Mouse (Mus musculus): ENCODE measurements around the gene Slit3. TPM values are rescaled to one million over a fixed set of nuclear protein-coding genes. Genes with fewer than 3 reads are reported as not detected.

Gene Slit3
- polyA plus RNA-seq, 1 experiment from 2014 or later, result 20.4 TPM

- H3K27me3 ChIP-seq (ENCODE audit: control insufficient read depth, insufficient read depth, low read length), result no peaks in the 10 kb centered on the region
- no peaks in the 10 kb centered on the region; the same call in 1 of the 2 replicates for H3K36me3 ChIP-seq (ENCODE audit: control insufficient read depth, insufficient read depth, low read length)
- no peak overlapping the region for H3K4me3 ChIP-seq (ENCODE audit: low read length)
- H3K4me2 ChIP-seq (replicated peaks; ENCODE audit: low read depth, low read length), result no peak overlapping the region
- no peak overlapping the region for H3K9ac ChIP-seq (ENCODE audit: low read depth, low read length)
- H3K27ac ChIP-seq (ENCODE audit: low read depth, low read length), result no peak overlapping the region
- ATAC-seq (ENCODE audit: low FRiP score, low TSS enrichment), result no peak
- no peaks in the 10 kb centered on the region for H3K4me1 ChIP-seq (ENCODE audit: control insufficient read depth, insufficient read depth, low read length)
- 92% methylated on average over 10 of the region's 10 CpGs for WGBS
- H3K9me3 ChIP-seq (ENCODE audit: control insufficient read depth, low read length), result no peaks in the 10 kb centered on the region
These were observed 457.8 kb downstream of the Slit3 start for GRCm38 (mm10) chr11:35578796-35579195.

- H3K36me3 ChIP-seq (ENCODE audit: control insufficient read depth, insufficient read depth, low read length), result no peaks in the 10 kb centered on the region; the same call in 1 of the 2 replicates
- 87% methylated on average over 5 of the region's 5 CpGs for WGBS
- H3K4me1 ChIP-seq (ENCODE audit: control insufficient read depth, insufficient read depth, low read length), result no peaks in the 10 kb centered on the region
- H3K4me3 ChIP-seq (ENCODE audit: low read length), result no peak overlapping the region
- H3K27me3 ChIP-seq (ENCODE audit: control insufficient read depth, insufficient read depth, low read length), result no peaks in the 10 kb centered on the region
- no peaks in the 10 kb centered on the region for H3K9me3 ChIP-seq (ENCODE audit: control insufficient read depth, low read length)
- no peak overlapping the region for H3K9ac ChIP-seq (ENCODE audit: low read depth, low read length)
- no peak for ATAC-seq (ENCODE audit: low FRiP score, low TSS enrichment)
- no peak overlapping the region for H3K27ac ChIP-seq (ENCODE audit: low read depth, low read length)
- no peak overlapping the region for H3K4me2 ChIP-seq (replicated peaks; ENCODE audit: low read depth, low read length)
These were observed 461.6 kb downstream of the Slit3 start for GRCm38 (mm10) chr11:35582591-35582990.

- Histone ChIP-seq H3K9ac (ENCODE audit: low read depth, low read length) (no peak overlapping the region), H3K4me2 (replicated peaks; ENCODE audit: low read depth, low read length) (no peak overlapping the region), H3K9me3 (ENCODE audit: control insufficient read depth, low read length) (no peaks in the 10 kb centered on the region), H3K4me1 (ENCODE audit: control insufficient read depth, insufficient read depth, low read length) (no peaks in the 10 kb centered on the region), H3K4me3 (ENCODE audit: low read length) (no peak overlapping the region), H3K27ac (ENCODE audit: low read depth, low read length) (no peak overlapping the region), H3K27me3 (ENCODE audit: control insufficient read depth, insufficient read depth, low read length) (no peaks in the 10 kb centered on the region), H3K36me3 (ENCODE audit: control insufficient read depth, insufficient read depth, low read length) (no peaks in the 10 kb centered on the region; the same call in 1 of the 2 replicates)
- WGBS, result 95% methylated on average over 7 of the region's 7 CpGs
- no peak for ATAC-seq (ENCODE audit: low FRiP score, low TSS enrichment)
These were observed 462.6 kb downstream of the Slit3 start for GRCm38 (mm10) chr11:35583633-35584032.

GRCm38 (mm10) chr11:35587174-35587959, 466.3 kb downstream of the Slit3 start:
- H3K4me2 ChIP-seq (replicated peaks; ENCODE audit: low read depth, low read length), result no peak overlapping the region
- ATAC-seq (ENCODE audit: low FRiP score, low TSS enrichment), result no peak
- H3K9me3 ChIP-seq (ENCODE audit: control insufficient read depth, low read length), result no peaks in the 10 kb centered on the region
- no peaks in the 10 kb centered on the region for H3K4me1 ChIP-seq (ENCODE audit: control insufficient read depth, insufficient read depth, low read length)
- no peaks in the 10 kb centered on the region; the same call in 1 of the 2 replicates for H3K36me3 ChIP-seq (ENCODE audit: control insufficient read depth, insufficient read depth, low read length)
- H3K27ac ChIP-seq (ENCODE audit: low read depth, low read length), result no peak overlapping the region
- no peak overlapping the region for H3K9ac ChIP-seq (ENCODE audit: low read depth, low read length)
- no peak overlapping the region for H3K4me3 ChIP-seq (ENCODE audit: low read length)
- 76% methylated on average over 13 of the region's 13 CpGs for WGBS
- H3K27me3 ChIP-seq (ENCODE audit: control insufficient read depth, insufficient read depth, low read length), result no peaks in the 10 kb centered on the region

- Histone ChIP-seq H3K27me3 (ENCODE audit: control insufficient read depth, insufficient read depth, low read length) (no peaks in the 10 kb centered on the region), H3K4me1 (ENCODE audit: control insufficient read depth, insufficient read depth, low read length) (peaks cover 6% of the 10 kb centered on the region; the same call in 1 of the 2 replicates), H3K36me3 (ENCODE audit: control insufficient read depth, insufficient read depth, low read length) (no peaks in the 10 kb centered on the region), H3K9ac (ENCODE audit: low read depth, low read length) (no peak overlapping the region), H3K4me3 (ENCODE audit: low read length) (no peak overlapping the region), H3K27ac (ENCODE audit: low read depth, low read length) (no peak overlapping the region), H3K9me3 (ENCODE audit: control insufficient read depth, low read length) (no peaks in the 10 kb centered on the region), H3K4me2 (replicated peaks; ENCODE audit: low read depth, low read length) (no peak overlapping the region)
- WGBS, result 82% methylated on average over 7 of the region's 7 CpGs
- ATAC-seq (ENCODE audit: low FRiP score, low TSS enrichment), result no peak
These were observed 468.9 kb downstream of the Slit3 start for GRCm38 (mm10) chr11:35589892-35590291.

GRCm38 (mm10) chr11:35593146-35594034, 472.4 kb downstream of the Slit3 start:
- WGBS, result 24% methylated on average over 14 of the region's 14 CpGs
- H3K27ac ChIP-seq (ENCODE audit: low read depth, low read length), result no peak overlapping the region
- no peak overlapping the region for H3K4me3 ChIP-seq (ENCODE audit: low read length)
- H3K27me3 ChIP-seq (ENCODE audit: control insufficient read depth, insufficient read depth, low read length), result no peaks in the 10 kb centered on the region
- no peak overlapping the region for H3K9ac ChIP-seq (ENCODE audit: low read depth, low read length)
- H3K9me3 ChIP-seq (ENCODE audit: control insufficient read depth, low read length), result no peaks in the 10 kb centered on the region
- no peaks in the 10 kb centered on the region for H3K36me3 ChIP-seq (ENCODE audit: control insufficient read depth, insufficient read depth, low read length)
- H3K4me2 ChIP-seq (replicated peaks; ENCODE audit: low read depth, low read length), result no peak overlapping the region
- ATAC-seq (ENCODE audit: low FRiP score, low TSS enrichment), result peak; percentile 82
- peaks cover 9% of the 10 kb centered on the region for H3K4me1 ChIP-seq (ENCODE audit: control insufficient read depth, insufficient read depth, low read length)

- Histone ChIP-seq H3K4me2 (replicated peaks; ENCODE audit: low read depth, low read length) (no peak overlapping the region), H3K27ac (ENCODE audit: low read depth, low read length) (no peak overlapping the region), H3K9ac (ENCODE audit: low read depth, low read length) (no peak overlapping the region), H3K4me3 (ENCODE audit: low read length) (no peak overlapping the region), H3K36me3 (ENCODE audit: control insufficient read depth, insufficient read depth, low read length) (no peaks in the 10 kb centered on the region), H3K4me1 (ENCODE audit: control insufficient read depth, insufficient read depth, low read length) (peaks cover 9% of the 10 kb centered on the region), H3K27me3 (ENCODE audit: control insufficient read depth, insufficient read depth, low read length) (no peaks in the 10 kb centered on the region), H3K9me3 (ENCODE audit: control insufficient read depth, low read length) (no peaks in the 10 kb centered on the region)
- no peak for ATAC-seq (ENCODE audit: low FRiP score, low TSS enrichment)
These were observed 475.0 kb downstream of the Slit3 start for GRCm38 (mm10) chr11:35596064-35596463.

GRCm38 (mm10) chr11:35597882-35598281, 476.9 kb downstream of the Slit3 start:
- H3K4me3 ChIP-seq (ENCODE audit: low read length), result no peak overlapping the region
- H3K9ac ChIP-seq (ENCODE audit: low read depth, low read length), result no peak overlapping the region
- no peaks in the 10 kb centered on the region for H3K36me3 ChIP-seq (ENCODE audit: control insufficient read depth, insufficient read depth, low read length)
- H3K27ac ChIP-seq (ENCODE audit: low read depth, low read length), result no peak overlapping the region
- H3K9me3 ChIP-seq (ENCODE audit: control insufficient read depth, low read length), result no peaks in the 10 kb centered on the region
- no peak for ATAC-seq (ENCODE audit: low FRiP score, low TSS enrichment)
- no peaks in the 10 kb centered on the region for H3K27me3 ChIP-seq (ENCODE audit: control insufficient read depth, insufficient read depth, low read length)
- 90% methylated on average over 6 of the region's 6 CpGs for WGBS
- H3K4me2 ChIP-seq (replicated peaks; ENCODE audit: low read depth, low read length), result no peak overlapping the region
- peaks cover 22% of the 10 kb centered on the region for H3K4me1 ChIP-seq (ENCODE audit: control insufficient read depth, insufficient read depth, low read length)

- peaks cover 19% of the 10 kb centered on the region for H3K4me1 ChIP-seq (ENCODE audit: control insufficient read depth, insufficient read depth, low read length)
- WGBS, result 49% methylated on average over 7 of the region's 7 CpGs
These were observed 477.7 kb downstream of the Slit3 start for GRCm38 (mm10) chr11:35598732-35599131.

More at GRCm38 (mm10) chr11:35598732-35599131, 477.7 kb downstream of the Slit3 start:
- no peaks in the 10 kb centered on the region for H3K27me3 ChIP-seq (ENCODE audit: control insufficient read depth, insufficient read depth, low read length)
- H3K27ac ChIP-seq (ENCODE audit: low read depth, low read length), result no peak overlapping the region
- no peaks in the 10 kb centered on the region for H3K36me3 ChIP-seq (ENCODE audit: control insufficient read depth, insufficient read depth, low read length)
- no peak overlapping the region for H3K4me3 ChIP-seq (ENCODE audit: low read length)
- ATAC-seq (ENCODE audit: low FRiP score, low TSS enrichment), result no peak
- H3K9ac ChIP-seq (ENCODE audit: low read depth, low read length), result no peak overlapping the region
- no peak overlapping the region for H3K4me2 ChIP-seq (replicated peaks; ENCODE audit: low read depth, low read length)
- H3K9me3 ChIP-seq (ENCODE audit: control insufficient read depth, low read length), result no peaks in the 10 kb centered on the region
